Mouse (Mus musculus) lung, embryonic 16.5 days (tissue): ENCODE measurements at regions not wholly inside any gene's neighbourhood (a gene's known extent, or its start where the extent isn't known, plus 50 kb on each side); places are given as distances from the start of the nearest gene placed in this dataset.
A peak's percentile ranks its signal among the peaks of the same experiment; 100 is the strongest.

Experiments
- ATAC-seq: fragments of 200-750 bp; cut with Nextera tagmentation; 2 replicates; pipeline ENCODE4 v1.8.0; 2017; ENCODE audit warnings: low read depth, mild to moderate bottlenecking, moderate library complexity
- H3K27ac ChIP-seq: fragments of 300-500 bp; sonication (generic); 2 replicates; pipeline ENCODE4 v1.5.1; 2014; ENCODE audit warnings: mild to moderate bottlenecking, control low read depth, low read length
- H3K27me3 ChIP-seq: fragments of 300-500 bp; sonication (generic); 2 replicates; pipeline ENCODE4 v1.6.1; 2014; ENCODE audit warnings: low read depth, low read length, mixed read lengths; ENCODE audit not compliant: control insufficient read depth, insufficient read depth
- H3K36me3 ChIP-seq: fragments of 300-500 bp; sonication (generic); 2 replicates; pipeline ENCODE4 v1.6.1; 2014; ENCODE audit warnings: low read length; ENCODE audit not compliant: control insufficient read depth, insufficient read depth
- H3K4me1 ChIP-seq: fragments of 300-500 bp; sonication (generic); replicated peaks from 2 replicates; pipeline ENCODE4 v1.6.1; 2014; ENCODE audit warnings: low read length, mixed read lengths; ENCODE audit not compliant: control insufficient read depth, insufficient read depth
- H3K4me2 ChIP-seq: fragments of 300-500 bp; sonication (generic); 2 replicates; pipeline ENCODE4 v1.6.1; 2014; ENCODE audit warnings: low read depth, low read length, control low read depth
- H3K4me3 ChIP-seq: fragments of 300-500 bp; sonication (generic); 2 replicates; pipeline ENCODE4 v1.5.1; 2014; ENCODE audit warnings: mild to moderate bottlenecking, low read length, control low read depth
- H3K9ac ChIP-seq: fragments of 300-500 bp; sonication (generic); 2 replicates; pipeline ENCODE4 v1.6.1; 2014; ENCODE audit warnings: low read length, control low read depth
- H3K9me3 ChIP-seq: fragments of 300-500 bp; sonication (generic); 2 replicates; pipeline ENCODE4 v1.6.1; 2016; ENCODE audit warnings: low read length; ENCODE audit not compliant: control insufficient read depth
- WGBS: fragments of 180-500 bp; shearing (Covaris S2); extraction: QIAGEN DNeasy Blood & Tissue Kit; methylation state at CpG from one replicate; pipeline ENCODE4 v1.1.7; 2014; 5-methylcytosine and 5-hydroxymethylcytosine counted together

DNA sequence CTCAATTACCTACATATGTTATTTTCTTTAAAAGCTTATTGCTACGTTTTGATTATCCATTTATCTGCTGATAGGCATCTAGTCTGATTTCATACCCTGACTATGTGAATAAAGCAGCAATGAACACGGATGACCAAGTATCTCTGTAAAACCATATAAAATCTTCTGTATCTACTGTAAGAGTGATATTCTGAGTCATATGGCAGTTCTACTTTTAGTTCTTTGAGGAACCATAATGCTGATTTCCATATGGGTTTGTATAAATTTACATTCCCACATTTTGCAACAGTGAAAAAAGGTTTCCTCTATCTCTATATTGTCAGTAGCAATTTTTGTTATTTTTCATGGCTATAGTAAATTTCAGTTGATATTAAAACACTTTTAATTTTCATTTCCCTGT lies 280.6 kb downstream of the Fsip2 start:
- Histone ChIP-seq H3K4me2 (no peak overlapping the region), H3K27me3 (no peaks in the 10 kb centered on the region), H3K4me1 (no peaks in the 10 kb centered on the region), H3K36me3 (no peaks in the 10 kb centered on the region), H3K9ac (no peak overlapping the region), H3K4me3 (no peak overlapping the region), H3K9me3 (no peaks in the 10 kb centered on the region), H3K27ac (no peak overlapping the region)
- no peak for ATAC-seq
- 67% methylated on average over 2 of the region's 2 CpGs for WGBS

DNA sequence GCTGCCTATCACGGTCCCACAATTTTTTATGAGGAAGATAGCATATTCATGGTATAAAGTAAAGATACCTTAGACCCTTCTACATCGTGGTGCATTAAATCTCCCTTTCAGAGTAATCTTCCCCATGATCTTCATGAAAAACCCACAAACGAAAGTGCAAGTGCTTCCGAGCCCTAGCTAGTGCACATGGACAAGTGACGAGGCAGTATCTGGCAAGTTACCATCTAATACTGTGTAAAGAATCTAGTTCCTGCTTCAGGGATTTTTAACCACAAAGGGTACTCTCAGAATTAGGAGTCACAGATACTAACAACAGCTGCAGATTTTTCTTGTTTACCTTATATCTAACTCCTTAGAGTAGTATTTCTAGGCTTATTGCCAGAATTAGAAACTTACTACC lies 282.8 kb downstream of the Fsip2 start:
- no peaks in the 10 kb centered on the region for H3K27me3 ChIP-seq
- no peaks in the 10 kb centered on the region for H3K4me1 ChIP-seq
- ATAC-seq: no peak
- H3K9ac ChIP-seq: no peak overlapping the region
- H3K4me2 ChIP-seq: no peak overlapping the region
- WGBS: 74% methylated on average over 5 of the region's 5 CpGs
- H3K27ac ChIP-seq: no peak overlapping the region
- H3K9me3 ChIP-seq: no peaks in the 10 kb centered on the region
- H3K4me3 ChIP-seq: no peak overlapping the region
- H3K36me3 ChIP-seq: no peaks in the 10 kb centered on the region

DNA sequence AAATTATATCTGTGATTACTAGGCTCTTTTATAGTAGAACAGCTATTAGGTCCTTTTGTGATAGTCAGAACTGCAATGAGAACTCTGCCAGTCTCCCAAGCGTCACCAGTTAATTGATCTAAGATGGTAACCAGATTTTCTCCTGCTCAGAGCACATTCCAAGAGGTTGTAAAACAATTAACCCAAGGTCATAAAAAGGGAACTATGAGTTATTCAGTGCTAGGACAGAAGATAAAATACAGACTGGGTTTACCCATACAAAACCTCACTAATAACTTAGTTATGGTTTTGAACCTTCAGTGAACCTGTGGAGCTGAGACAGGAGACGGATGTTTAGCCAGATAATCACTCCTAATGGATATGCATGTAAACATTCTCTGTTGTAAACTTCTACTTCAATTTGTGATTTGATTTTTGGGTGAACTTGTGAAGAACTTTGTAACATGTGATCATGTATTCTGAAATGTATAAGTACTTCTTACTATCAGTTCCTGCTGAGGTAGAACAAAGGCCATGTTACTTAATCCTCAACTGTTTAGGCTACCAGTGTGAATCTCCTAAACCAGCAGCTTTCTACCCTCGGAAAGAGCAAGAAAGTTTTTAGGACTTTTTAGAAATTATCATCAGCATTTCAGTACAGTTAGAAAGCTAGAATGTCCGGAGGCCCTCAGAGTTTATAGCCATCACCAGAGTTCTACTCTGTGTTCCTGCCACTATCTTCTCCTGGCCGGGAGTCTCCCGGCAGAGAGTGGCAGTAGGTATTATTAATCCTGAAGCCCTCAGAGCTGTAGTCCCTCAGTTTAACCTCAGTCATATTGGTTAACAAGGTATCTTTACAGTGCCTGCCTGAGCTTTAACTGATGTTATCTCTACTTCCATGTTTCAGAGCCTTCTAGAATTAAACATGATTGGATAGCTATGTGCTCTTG lies 308.0 kb downstream of the Fsip2 start:
- WGBS: 47% methylated on average over 6 of the region's 6 CpGs
- no peak overlapping the region for H3K27ac ChIP-seq
- no peaks in the 10 kb centered on the region for H3K9me3 ChIP-seq
- no peaks in the 10 kb centered on the region for H3K36me3 ChIP-seq
- ATAC-seq: no peak
- H3K4me2 ChIP-seq: no peak overlapping the region
- no peaks in the 10 kb centered on the region for H3K27me3 ChIP-seq
- H3K9ac ChIP-seq: no peak overlapping the region
- H3K4me3 ChIP-seq: no peak overlapping the region
- no peaks in the 10 kb centered on the region for H3K4me1 ChIP-seq

DNA sequence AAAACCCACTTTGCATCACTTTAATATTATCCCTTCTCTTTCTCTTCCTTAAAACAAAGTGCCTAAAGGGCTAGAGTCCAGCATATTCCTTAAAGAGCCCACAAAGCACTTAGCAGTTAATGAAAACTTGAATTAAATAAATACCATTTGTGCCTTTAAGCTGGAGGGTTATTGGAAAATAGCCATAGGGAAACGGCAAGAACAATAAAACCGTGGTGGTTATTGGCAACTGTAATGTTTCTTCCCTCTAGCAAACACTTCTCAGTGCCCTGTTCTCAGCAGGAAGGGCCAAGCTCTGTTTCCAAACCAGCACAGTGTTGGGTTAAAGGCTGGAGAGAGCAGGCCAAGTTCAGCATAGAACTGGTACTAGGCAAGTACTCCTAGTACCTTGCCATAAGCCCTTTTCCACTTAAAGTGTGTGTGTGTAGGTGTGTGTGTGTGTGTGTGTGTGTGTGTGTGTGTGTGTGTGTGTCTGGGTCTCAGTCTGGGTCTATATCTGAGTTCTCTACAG lies 313.4 kb downstream of the Fsip2 start:
- no peak for ATAC-seq

DNA sequence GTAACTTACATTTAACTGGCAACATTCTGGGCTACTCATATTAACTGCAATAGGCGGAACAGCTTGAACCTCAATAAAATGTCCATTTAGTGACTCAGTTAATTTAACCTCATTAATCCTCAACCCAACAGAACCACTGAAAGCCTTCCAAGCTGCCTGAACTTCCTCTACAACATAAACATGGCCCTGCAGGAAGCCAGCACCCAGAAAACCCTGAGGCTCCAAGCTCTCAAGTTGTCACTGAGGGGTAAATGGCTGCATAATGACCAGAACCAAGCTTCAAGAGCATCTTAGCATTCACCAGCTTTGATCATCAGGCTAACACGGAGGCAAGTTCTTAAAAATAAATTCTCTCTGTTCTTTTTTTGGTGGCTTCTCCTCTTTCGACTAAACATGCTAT lies 315.2 kb downstream of the Fsip2 start:
- H3K4me1 ChIP-seq: no peaks in the 10 kb centered on the region
- H3K9me3 ChIP-seq: no peaks in the 10 kb centered on the region
- no peak overlapping the region for H3K9ac ChIP-seq
- no peak overlapping the region for H3K4me3 ChIP-seq
- WGBS: 57% methylated on average over 3 of the region's 3 CpGs
- H3K4me2 ChIP-seq: no peak overlapping the region
- no peaks in the 10 kb centered on the region for H3K36me3 ChIP-seq
- H3K27me3 ChIP-seq: no peaks in the 10 kb centered on the region
- H3K27ac ChIP-seq: no peak overlapping the region
- ATAC-seq: no peak

More for the DNA sequence above, 313.4 kb downstream of the Fsip2 start:
- H3K36me3 ChIP-seq: no peaks in the 10 kb centered on the region
- 63% methylated on average over 2 of the region's 2 CpGs for WGBS
- no peaks in the 10 kb centered on the region for H3K27me3 ChIP-seq
- H3K4me1 ChIP-seq: no peaks in the 10 kb centered on the region
- H3K9ac ChIP-seq: no peak overlapping the region
- H3K9me3 ChIP-seq: no peaks in the 10 kb centered on the region
- no peak overlapping the region for H3K27ac ChIP-seq
- H3K4me2 ChIP-seq: no peak overlapping the region
- no peak overlapping the region for H3K4me3 ChIP-seq

DNA sequence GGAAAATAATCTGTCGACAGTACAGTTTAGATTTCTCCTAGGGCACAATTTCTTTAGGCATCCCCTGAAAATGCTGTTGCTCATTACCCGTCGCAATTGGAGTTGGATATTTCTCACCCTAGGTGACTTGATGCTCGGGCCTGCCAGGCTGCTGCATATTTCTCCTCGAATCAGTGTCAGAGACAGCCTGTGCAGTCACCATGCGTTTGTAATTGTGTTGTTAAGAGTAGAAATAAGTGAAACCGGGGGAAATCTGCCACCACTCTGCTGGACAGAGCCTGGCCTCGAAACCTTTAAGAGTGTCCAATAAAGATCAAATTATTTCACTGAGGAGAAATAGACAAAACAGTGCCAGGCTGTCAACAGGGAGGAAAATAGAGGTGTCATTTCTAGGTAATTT lies 340.7 kb upstream of the Zc3h15 start:
- Histone ChIP-seq H3K4me1 (no peaks in the 10 kb centered on the region), H3K4me3 (no peak overlapping the region), H3K27ac (no peak overlapping the region), H3K4me2 (no peak overlapping the region), H3K27me3 (no peaks in the 10 kb centered on the region), H3K9me3 (no peaks in the 10 kb centered on the region), H3K36me3 (no peaks in the 10 kb centered on the region), H3K9ac (no peak overlapping the region)
- no peak for ATAC-seq
- WGBS: 61% methylated on average over 8 of the region's 8 CpGs

DNA sequence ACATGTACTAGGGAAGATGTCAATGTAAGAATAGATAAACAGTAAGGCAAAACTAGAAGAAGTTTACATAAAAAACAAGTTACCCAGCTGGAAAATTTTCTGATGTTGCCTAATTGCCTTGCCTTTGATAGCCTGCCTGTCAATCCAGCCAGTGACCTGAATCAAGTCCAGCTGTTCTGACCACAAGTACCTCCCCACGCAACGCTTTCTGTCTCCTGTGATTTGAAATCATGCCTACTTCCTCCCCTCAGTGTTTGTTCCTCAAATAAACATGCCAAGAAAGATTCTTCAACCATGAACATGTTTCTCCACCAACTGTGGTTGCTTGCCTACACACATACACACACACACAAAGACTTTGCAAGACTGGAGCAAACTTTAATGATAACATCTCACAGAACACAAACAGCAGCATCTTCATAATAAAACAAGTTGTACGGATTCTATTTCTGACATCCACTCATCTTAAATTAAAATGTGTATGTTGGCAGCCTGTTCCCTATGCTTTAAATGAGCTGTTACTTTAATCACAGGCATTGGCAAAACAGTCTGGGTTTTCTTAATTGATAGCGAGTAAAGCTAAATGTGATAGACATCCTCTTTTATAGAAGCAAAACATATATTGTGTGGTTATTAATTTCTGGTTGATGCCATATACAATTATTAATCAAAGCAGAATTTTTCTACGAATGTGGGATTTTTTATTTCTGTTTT lies 312.0 kb upstream of the Zc3h15 start:
- Histone ChIP-seq H3K9me3 (no peaks in the 10 kb centered on the region), H3K27me3 (no peaks in the 10 kb centered on the region), H3K27ac (no peak overlapping the region), H3K4me1 (0 out of 2 replicates have a peak, but pooled peaks cover 2% of the 10 kb centered on the region), H3K4me2 (no peak overlapping the region), H3K4me3 (no peak overlapping the region), H3K36me3 (no peaks in the 10 kb centered on the region), H3K9ac (no peak overlapping the region)
- WGBS: 32% methylated on average over 5 of the region's 5 CpGs
- peak; percentile 38; the same call in 1 of the 2 replicates for ATAC-seq

DNA sequence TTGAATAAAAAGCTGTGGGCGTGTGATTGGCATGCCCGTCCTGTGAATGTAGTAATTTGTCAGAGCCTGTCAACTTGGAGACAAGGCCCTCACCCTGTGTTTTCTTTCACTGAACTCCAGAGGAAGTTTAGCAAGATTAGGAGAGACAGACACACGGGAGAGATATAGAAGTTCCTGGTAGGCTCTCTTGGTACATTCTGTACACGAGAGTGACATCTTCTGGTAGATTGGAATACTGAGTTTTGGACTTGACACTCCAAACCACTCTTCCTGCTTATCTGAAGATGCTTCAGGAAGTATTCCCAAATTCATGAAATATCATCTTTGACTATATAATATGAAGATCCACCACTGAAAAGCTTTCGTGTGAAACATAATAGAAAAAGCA lies 311.5 kb upstream of the Zc3h15 start:
- Histone ChIP-seq H3K9me3 (no peaks in the 10 kb centered on the region), H3K9ac (no peak overlapping the region), H3K27ac (no peak overlapping the region), H3K4me3 (no peak overlapping the region), H3K4me2 (no peak overlapping the region), H3K27me3 (no peaks in the 10 kb centered on the region), H3K36me3 (no peaks in the 10 kb centered on the region), H3K4me1 (0 out of 2 replicates have a peak, but pooled peaks cover 2% of the 10 kb centered on the region)
- no peak for ATAC-seq
- 16% methylated on average over 5 of the region's 5 CpGs for WGBS

DNA sequence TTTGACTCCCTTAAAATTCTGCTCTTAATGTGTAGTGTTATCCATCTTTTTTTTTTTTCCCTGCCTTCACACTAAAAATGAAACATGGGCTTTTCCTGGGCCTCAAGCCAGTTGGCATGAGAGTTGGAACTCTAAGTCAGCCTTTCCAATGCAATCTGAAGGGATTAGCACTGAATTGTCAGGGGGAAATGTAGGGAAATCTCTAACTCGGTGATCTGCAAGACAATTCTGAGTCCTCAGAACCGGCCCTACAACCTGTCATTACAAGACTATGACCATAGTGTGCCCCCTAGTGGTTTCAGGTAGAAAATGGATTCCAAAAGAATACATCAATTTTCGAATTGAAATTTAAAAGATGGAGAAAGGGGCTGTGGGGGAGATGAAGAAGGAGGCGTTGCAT lies 306.9 kb upstream of the Zc3h15 start:
- no peaks in the 10 kb centered on the region for H3K27me3 ChIP-seq
- H3K27ac ChIP-seq: no peak overlapping the region
- no peak for ATAC-seq
- WGBS: 28% methylated on average over 4 of the region's 4 CpGs
- H3K4me1 ChIP-seq: no peaks in the 10 kb centered on the region
- H3K9me3 ChIP-seq: peaks cover 2% of the 10 kb centered on the region; the same call in 1 of the 2 replicates
- H3K36me3 ChIP-seq: no peaks in the 10 kb centered on the region
- H3K4me2 ChIP-seq: no peak overlapping the region
- no peak overlapping the region for H3K9ac ChIP-seq
- H3K4me3 ChIP-seq: no peak overlapping the region
